Mouse (Mus musculus): ENCODE measurements at regions not wholly inside any gene's neighbourhood (a gene's known extent, or its start where the extent isn't known, plus 50 kb on each side); places are given as distances from the start of the nearest gene placed in this dataset.

DNA sequence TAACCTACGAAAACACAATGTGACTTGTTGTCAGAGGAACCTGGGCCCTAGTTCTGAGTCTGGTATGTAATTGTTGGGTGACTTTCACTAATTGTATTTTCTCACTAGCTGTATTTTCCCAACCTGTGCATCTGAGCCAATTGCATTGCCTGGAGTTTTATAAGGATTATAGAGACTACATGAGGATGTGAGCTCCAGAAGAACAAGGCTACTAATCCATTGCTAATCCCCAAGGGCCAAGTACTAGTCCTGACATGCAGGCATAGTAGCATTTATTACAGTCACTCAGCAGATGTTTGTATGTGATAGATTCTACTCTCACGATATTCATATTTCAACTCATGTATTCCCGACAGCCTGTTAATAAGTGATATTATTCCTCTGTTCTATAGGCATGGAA is 2481.1 kb upstream of the Gm7489 start:
- DNase-seq = no peak

DNA sequence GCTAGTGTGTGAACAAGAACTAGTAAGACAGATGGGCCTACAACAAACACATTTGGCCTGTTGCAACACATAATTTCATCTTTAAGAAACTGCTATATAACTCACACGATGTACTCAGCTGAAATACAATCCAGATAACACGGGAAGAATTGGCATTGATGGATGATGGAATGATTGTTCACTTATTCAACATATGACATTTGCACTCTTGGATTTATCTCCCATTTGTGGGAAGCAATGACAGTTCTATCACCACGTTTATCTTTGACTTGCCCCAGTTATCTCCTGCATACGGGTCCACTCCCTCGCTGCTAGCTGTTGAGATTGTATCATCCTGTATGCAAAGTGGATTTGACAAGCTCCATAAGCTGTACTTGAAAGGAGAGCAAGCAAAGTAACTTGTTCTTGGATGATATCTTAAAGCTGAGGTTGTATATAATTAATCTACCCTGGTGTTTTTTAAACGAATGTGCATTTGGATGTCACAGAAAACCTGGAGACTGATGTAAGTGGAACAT is 2474.9 kb upstream of the Gm7489 start:
- no peak for DNase-seq

DNA sequence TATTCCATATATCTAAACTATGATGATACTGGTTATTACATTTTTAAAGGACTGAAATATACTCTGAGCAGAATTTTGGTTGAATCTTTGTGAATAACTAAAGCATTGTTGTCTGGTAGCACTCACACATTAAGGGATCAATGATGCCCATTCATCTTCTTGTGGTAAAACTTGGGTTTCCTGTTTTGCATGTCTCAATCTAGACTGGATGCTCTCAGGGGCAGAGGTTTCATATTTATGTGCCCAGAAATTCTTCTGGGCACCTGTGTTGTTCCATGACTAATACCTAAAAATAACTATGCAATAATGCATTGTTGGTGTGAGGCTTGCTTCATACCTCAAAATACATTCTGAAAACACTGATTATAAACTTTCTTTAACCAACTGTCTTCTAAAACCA is 2472.7 kb upstream of the Gm7489 start:
- no peak for DNase-seq

DNA sequence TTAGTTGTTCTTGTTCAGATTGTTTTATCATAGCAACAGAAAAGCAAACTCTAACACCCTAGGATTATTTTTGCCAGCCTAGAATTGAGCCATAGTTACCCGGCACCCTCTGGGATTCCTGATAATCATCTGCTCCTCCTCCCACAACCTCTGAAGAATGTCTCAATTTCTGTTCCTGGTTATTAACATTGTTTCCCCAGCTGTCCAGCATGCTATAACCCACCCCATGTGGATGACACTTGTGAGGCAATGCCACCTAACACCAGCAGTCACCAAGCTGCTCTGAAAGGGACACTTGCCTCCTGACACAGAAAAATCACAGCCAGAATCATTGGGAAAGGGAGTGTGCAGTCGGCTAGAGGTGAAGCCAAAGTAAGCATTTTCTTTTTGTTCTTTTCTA is 2442.1 kb upstream of the Gm7489 start:
- DNase-seq = no peak

DNA sequence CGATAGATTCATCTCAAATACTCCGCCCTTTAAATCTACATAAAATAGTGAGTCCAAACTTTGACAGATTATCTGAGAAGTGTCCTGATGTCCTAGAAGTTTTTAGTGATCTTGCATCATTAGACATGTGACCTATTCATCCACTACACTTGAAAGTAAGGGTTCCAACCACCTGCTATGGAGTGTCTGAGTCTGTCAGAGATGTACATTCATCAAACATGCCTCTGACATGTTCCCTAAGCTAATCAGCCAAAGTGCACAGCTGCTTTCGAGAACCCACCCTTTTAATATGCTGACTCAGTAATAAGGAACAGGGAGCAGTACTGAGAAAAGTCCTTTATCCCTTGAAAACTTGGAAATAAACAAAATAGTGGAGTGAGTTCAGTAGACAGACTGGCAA is 2414.8 kb upstream of the Gm7489 start:
- no peak for DNase-seq

DNA sequence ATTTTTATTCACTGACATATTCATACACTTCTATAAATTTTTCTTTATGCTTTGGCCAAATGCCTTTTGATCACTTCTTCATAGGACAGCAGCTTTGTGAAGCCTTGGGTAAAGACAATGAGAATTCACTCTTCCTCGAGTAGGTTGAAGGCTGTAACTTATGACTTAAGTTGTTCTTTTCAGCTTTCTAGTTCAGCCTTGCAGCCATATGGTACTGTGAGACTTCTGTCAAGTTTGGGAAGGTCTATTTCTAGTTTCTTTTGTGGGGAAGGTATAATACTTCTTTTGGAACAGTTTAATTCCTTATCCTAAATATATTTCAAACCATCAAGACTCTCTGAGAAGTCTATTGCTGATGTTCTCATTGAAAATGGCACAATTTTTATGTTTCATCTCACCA is 2413.6 kb upstream of the Gm7489 start:
- DNase-seq = no peak

DNA sequence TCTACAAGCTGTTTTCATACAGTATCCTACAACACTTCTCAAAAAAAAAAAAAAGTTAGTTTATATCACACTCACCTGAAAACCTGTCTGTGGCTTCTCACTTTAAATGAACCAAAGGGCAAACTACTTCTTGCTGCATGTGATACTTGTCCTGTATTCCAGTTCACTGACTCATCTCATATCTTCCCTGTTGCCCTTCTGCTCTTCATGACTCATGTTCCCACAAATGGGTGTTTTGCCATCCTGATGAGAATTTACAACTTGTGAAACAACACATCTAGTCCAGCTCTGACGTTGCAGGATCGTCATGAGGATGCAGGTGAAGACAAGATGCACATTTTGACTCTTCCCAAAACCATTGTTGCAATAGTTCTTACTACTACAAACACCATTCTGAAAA is 2412.7 kb upstream of the Gm7489 start:
- no peak for DNase-seq

DNA sequence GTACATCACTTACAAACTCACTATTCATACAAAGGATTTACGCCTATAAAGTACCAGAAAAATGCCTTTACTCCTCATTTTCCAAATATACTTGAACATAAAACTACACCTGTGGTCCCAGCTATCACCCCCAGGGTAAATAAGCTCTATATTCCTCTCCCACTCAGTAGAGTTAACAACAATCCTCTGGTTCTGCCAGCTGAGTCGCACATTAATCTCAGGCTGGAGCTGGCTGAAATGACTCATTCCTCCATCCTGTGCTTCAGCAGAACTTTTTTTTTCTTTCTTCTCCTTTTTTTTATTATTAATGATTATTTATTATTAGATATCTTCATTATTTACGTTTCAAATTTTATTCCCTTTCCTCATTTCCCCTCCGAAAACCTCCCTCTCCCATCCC is 2402.8 kb upstream of the Gm7489 start:
- DNase-seq = no peak

DNA sequence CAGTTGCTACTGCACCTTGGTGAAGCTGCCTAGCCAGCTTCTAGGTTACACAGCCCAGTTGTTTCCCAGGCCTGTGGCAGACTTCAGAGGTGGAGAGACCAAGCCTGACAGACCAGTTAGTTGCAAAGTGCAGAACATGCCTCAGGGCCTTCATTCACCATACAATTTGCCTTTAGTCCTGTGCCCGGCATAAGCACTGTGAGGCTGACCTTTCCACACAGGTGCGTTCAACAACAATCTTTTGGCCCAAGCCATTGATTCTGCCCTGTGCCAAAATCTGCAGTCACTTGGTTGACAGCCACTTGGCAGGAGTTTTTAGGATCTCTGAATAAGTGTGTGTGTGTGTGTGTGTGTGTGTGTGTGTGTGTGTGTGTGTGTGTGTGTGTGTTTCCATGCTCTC is 2400.5 kb upstream of the Gm7489 start:
- no peak for DNase-seq

DNA sequence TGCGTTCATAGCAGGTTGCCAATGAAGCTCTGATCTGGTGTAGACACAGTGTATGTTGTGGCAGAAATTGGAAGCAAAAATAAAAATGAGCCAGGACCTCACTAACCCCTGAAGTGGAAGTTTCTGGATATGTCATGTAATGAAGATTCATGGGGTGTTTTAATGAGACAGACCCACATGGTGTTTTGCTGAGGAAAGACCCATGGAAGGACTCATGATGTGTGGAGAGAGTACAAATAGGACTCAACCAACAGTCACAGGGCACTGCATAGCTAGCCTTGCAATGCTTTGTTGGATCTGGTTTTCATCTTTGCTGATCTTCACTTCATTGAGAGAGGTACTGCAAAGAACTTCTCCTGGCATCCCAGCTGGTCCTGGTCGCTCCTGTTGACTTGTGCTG is 2399.2 kb upstream of the Gm7489 start:
- DNase-seq = no peak

DNA sequence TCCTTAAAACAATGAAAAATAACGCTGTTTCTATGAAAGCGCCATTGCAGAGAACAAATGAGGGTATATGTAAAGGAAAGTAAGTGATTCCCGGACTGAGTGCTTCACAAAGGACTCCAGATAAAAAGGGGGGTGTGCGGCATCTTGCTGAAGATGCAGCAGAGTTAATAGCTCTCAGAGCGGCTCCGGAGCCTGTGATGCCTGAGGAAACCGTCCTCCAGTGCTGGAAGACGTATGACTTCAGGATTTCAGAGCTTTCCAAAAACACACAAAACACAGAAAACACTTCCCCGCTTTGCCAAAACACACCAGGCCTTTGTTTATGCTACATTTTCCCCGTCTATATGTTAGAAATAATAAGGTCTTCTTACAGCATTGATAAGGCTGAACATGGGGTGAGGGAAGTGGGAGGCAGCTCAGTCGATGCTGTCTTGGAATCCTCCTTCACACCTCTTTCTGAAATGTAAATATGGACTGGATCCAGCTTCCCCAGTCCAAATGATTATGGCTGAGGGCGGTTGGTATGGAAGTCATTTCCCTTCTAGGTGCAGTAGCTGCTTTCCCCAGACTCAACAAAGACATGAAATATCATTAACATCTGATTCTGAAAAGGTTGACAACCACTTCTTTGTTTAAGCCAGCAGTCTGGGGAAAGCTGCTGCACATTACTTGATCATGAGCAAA is 2382.5 kb upstream of the Gm7489 start:
- DNase-seq = no peak

DNA sequence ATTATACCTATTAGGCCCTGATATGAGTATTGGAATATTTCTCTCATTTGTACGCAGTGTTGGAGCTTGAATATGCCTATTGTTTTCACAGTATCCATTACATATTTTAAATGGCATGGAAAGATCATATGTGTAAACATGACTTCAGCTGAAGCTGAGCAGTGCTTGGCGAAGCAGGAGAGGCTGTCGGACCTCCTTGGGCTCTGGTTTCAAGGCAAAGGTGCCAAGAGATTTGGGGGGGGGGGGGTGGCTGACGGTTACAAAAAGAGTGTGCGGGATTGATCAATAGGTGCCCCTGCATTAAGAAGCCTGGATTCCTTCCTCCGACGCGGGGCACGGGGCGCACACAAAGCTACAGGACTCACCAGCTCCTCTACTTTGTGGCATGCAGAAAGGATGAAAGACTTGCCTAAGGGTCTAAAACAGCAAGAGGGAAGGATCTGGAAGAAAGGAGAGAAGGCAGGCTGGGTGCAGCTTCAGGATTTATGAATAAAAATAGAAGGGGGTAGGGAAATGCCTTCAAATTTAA is 2381.9 kb upstream of the Gm7489 start:
- no peak for DNase-seq

DNA sequence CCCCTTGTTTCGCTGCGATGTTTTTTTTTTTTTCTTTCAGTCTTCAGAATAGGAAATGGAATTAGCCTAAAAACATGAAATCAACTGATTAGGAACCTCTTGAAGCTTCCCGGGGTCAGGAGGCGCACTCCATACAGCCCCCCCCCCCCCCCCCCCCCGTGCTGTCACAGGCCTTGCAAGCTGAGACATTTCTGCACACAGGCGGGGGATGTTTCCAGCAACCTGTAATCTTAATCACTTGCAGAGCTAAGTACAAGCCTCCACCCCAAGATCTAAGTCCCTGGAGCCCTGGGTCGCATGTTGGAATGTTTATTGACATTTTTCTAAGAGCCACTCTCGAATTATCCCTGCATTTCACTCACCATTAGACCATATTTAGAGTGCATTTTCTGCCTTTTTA is 2381.4 kb upstream of the Gm7489 start:
- no peak for DNase-seq

DNA sequence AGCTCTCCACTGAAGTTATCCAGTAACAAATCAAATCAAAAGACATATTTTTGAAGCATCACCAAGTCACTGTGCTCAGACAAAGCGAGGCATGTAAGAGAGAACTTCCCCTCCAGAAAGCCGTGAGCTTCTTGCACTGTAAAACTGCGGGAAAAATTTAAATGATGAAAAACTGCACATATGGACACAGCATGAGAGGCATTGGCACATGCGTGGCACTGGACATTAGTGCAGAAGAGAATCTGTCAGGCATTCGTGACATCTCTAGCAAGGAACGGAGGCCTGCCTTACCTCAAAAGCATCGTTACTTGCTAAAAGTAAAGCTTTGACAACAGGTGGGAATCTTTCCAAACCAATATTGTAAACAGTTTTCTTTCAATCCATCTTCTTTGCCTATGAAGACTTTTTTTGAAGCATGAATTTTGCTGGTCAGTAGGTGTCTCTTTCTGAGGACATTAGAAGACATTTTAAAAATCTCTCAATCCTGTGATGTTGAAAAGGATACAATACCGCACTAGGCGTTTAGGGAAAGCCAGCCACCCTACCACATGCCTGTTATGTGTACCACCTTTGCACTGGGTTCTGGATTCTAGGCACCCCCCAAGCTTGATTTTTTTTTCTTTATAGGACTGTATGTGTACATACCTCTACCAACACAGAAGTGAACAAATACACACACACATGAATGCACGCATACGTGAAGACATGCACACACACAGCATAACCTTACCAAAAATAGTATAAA is 2380.5 kb upstream of the Gm7489 start:
- DNase-seq = no peak

DNA sequence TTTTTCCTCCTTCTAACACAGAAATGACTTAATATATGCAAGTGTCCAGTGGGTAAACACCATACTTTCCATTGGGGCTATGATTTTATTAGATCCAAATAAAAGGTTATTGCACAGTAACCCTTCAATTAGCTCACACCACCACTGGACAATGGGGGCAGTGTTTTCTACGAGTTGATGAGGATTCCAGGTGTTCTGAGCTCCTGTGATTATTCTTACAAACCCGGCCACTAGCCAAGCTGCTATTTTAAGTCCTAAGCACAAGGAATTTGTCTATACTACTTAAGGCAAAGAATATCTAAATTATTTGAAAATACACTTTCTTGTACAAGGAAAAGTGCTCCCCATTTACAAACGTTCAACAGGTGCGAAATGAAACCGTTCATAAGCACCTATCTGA is 2379.9 kb upstream of the Gm7489 start:
- no peak for DNase-seq

DNA sequence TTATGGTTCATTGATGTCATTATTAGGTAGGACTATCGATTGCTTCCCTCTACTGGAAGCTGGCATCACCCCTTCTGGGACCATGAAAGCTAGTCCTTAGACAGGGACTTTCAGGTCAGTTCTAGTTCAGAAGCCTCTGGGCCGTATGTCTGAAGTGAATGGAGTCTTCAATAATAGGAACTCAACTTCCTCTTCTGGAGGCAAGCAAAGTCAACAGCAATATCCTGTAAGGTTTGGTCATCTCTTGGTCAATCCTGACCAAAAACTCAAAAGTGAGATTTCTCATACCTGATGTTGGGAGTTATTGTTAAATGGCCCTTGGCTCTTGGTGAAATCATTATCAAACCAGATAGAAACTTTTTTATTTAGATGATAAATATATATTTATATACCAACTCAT is 2377.6 kb upstream of the Gm7489 start:
- DNase-seq = no peak

DNA sequence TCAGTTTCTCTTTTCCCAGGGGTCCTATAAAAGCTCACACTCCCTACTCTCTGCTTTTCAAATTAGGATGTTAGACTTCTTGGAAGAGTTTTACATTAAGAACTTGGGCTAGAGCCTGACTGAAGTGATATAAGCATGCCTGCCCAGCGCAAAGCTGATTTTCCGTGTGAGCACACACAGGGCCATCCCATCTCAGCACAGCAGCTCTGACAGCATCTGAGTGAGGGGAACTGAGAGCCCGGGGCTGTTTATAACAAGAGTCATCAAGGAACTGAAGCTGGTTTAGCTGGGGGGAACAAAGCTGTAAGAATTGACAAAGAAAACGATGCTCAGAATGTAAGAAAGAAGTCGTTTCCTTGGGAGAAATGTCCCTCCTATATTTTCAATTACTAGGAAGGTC is 2373.4 kb upstream of the Gm7489 start:
- DNase-seq = no peak

DNA sequence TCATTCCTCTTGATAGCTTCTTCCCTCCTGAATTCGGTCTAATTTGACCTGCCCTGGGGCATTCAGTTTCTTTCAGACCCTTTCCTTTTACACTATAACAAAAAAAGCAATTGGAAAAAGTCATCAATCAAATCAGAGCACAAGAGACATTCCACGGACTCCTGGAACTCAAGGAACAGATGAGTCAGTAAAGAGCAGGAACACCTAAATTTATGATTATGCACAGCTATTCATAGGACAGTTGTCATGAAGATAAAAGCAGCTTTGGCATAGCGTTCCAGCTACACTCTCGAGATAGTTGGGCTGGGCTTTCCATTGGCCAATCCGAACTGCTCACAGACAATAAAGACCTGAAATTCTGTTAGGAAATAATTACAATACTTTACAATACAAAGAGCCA is 2348.4 kb upstream of the Gm7489 start:
- DNase-seq = no peak

DNA sequence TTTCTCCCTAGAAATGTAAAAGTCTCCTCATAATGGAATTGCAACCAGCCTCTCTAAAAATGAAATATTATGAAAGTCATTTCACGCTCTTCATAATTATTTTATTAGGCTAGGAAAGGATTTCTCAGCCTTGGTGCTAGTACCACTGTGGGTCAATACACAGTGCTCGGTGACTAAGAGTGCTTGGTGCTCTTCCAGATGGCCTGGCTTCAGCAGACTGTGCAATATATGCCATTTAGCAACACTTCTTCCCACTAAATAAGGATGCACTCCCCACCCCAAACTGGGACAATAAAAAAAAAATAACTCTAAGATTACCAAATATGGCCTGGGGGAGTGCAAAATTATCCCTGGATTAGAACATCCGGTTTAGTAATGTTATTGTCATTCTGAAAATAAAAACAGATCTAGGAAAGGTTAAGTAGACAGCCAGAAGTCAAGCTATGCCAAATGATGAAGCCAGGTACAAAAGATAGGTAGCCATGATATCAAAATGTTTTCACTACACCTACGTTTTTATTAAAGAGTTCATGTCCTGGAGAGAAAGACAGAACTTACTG is 2333.4 kb upstream of the Gm7489 start:
- DNase-seq = no peak

DNA sequence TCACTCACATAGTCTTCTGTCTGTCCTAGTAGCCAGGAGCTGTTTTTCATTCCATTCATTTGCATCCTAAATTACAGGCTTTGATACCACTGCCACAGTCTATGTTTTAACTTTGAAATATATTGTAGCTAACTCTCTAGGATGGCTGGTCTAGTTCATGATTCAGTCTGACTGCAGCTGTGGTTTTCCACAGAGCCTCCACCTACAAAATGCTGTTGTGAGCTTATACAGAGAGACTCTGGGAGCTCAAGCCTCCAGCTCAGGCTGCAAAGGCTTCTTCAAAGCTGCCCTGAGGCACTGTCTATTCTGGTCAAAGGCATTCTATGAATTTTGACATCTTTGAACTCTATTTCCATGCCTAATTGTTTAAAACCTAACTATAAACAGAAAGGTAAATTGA is 2326.5 kb upstream of the Gm7489 start:
- DNase-seq = no peak

DNA sequence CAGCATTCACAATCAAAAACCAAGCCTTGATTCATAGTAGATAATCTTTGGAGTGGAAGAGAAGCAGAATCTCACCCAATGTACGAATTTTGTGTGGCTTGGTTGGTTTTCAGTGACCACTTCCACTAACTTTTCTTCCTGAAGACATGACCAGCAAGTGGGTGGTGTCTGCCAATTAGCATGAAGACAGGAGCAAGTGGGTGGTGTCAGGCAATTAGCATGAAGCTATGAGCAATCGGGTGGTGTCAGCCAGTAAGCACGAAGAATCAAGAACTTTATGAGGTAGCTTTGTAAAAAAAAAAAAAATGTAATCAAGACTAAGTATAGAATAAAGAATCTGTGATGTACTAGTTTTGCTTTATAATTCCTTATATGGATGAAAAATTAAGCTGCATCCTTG is 2319.2 kb upstream of the Gm7489 start:
- DNase-seq = no peak

DNA sequence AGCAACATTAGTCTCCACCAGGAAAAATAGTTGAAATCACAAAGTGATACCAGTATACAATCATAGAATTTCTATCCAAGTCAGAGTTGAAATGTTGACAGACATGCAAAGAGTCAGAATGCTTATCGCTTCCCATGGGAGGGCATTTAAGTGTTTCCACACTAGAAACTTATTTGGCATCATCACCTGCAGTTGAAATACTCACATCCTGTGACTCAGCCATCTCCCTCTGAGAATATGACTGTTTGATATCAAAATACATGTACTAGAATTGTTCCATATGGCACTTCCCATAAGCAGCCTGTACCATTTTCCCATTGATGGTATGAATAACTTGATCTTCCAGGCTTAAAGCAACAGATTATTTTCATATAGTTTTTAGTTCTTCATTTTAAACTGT is 2314.1 kb upstream of the Gm7489 start:
- no peak for DNase-seq

DNA sequence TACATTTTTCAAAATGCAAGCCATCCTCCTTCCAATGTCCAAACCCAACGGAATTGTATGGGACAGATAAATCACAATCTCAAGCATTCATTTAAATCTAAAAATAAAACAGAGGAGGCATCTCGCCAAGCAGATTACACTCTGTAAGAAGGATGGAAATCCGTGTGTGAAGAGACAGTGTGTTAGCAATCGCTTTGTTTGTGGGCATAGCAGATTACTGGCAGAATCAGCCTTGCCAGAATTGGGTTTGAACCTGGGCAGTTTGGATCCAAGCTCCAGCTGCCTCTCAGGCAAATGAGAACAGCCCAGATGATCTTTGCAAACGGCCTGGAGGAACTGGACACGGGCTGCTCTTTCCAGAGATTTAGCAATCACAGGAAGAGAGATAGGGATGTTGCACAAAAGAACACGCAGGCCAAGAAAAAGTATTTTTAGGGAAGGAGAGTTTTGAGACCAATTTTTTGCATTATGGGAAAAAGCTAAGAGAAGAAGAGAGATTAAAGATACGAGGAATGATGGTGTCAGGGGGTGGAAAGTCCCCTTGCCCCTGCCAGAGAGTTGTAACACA is 2310.1 kb upstream of the Gm7489 start:
- no peak for DNase-seq

DNA sequence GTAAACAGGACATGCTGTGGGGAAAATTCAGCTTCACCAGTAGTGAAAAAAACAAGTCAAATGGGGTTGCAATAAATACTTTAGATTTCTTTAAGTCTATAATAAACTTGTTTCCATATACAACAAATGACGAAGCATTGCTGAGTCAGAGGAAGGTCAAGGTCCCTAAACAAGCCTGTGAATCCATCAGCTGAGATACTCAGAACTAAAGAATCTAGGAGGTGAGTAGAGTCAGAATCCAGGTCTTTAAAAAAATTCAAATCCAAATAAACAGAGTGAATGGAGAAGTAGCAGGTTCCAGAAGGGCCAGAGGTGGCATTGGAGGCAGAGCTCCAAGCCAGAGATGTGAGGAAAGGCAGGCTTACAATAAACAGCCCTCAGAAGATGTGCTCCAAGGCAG is 2301.1 kb upstream of the Gm7489 start:
- DNase-seq = no peak
